Mouse (Mus musculus) liver, embryonic 12.5 days (tissue): Measurements from ENCODE around the gene Mtch1. TPM values are rescaled to one million over a fixed set of nuclear protein-coding genes. Genes with fewer than 3 reads are reported as not detected.
A peak's percentile ranks its signal among the peaks of the same experiment; 100 is the strongest.
"Not testable (repeated sequence)": the region's sequence is repeated elsewhere in the genome, so short reads cannot be mapped to it uniquely, and the experiment has no call there.

ENCODE experiments used
- ATAC-seq: fragments of 200-750 bp; cut with Nextera tagmentation; 2 replicates; pipeline ENCODE4 v1.8.0; 2017; ENCODE audit warnings: moderate number of reproducible peaks, mild to moderate bottlenecking, moderate library complexity
- H3K27ac ChIP-seq: fragments of 300-500 bp; sonication (generic); 2 replicates; pipeline ENCODE4 v1.5.1; 2016; ENCODE audit warnings: mild to moderate bottlenecking
- H3K27me3 ChIP-seq: fragments of 300-500 bp; sonication (generic); replicated peaks from 2 replicates; pipeline ENCODE4 v1.6.1; 2016; ENCODE audit warnings: mild to moderate bottlenecking, moderate library complexity
- H3K36me3 ChIP-seq: fragments of 300-500 bp; sonication (generic); 2 replicates; pipeline ENCODE4 v1.6.1; 2016; ENCODE audit warnings: mild to moderate bottlenecking, moderate library complexity
- H3K4me1 ChIP-seq: fragments of 300-500 bp; sonication (generic); 2 replicates; pipeline ENCODE4 v1.6.1; 2016
- H3K4me2 ChIP-seq: fragments of 300-500 bp; sonication (generic); 2 replicates; pipeline ENCODE4 v1.6.1; 2016; ENCODE audit warnings: mild to moderate bottlenecking, moderate library complexity
- H3K4me3 ChIP-seq: fragments of 300-500 bp; sonication (generic); 2 replicates; pipeline ENCODE4 v1.5.1; 2016; ENCODE audit warnings: mild to moderate bottlenecking, moderate library complexity
- H3K9ac ChIP-seq: fragments of 300-500 bp; sonication (generic); 2 replicates; pipeline ENCODE4 v1.6.1; 2016; ENCODE audit warnings: mild to moderate bottlenecking, moderate library complexity
- H3K9me3 ChIP-seq: fragments of 300-500 bp; sonication (generic); replicated peaks from 2 replicates; pipeline ENCODE4 v1.6.1; 2016; ENCODE audit warnings: mild to moderate bottlenecking, moderate library complexity
- WGBS: fragments of 180-500 bp; shearing (Covaris S2); methylation state at CpG from one replicate; pipeline ENCODE4 v1.1.7; 2016; ENCODE audit not compliant: insufficient replicate concordance; 5-methylcytosine and 5-hydroxymethylcytosine counted together
- polyA plus RNA-seq: library from polyadenylated mRNA; unstranded; fragments of >200 nt; fragmentation: Nextera tagmentation; extraction: Ambion mirVana; gene quantifications from 2 replicates; pipeline ENCODE4 v1.2.1, GENCODE M21; 2016

Gene Mtch1
- polyA plus RNA-seq, 1 experiment from 2014 or later: 107 TPM

DNA sequence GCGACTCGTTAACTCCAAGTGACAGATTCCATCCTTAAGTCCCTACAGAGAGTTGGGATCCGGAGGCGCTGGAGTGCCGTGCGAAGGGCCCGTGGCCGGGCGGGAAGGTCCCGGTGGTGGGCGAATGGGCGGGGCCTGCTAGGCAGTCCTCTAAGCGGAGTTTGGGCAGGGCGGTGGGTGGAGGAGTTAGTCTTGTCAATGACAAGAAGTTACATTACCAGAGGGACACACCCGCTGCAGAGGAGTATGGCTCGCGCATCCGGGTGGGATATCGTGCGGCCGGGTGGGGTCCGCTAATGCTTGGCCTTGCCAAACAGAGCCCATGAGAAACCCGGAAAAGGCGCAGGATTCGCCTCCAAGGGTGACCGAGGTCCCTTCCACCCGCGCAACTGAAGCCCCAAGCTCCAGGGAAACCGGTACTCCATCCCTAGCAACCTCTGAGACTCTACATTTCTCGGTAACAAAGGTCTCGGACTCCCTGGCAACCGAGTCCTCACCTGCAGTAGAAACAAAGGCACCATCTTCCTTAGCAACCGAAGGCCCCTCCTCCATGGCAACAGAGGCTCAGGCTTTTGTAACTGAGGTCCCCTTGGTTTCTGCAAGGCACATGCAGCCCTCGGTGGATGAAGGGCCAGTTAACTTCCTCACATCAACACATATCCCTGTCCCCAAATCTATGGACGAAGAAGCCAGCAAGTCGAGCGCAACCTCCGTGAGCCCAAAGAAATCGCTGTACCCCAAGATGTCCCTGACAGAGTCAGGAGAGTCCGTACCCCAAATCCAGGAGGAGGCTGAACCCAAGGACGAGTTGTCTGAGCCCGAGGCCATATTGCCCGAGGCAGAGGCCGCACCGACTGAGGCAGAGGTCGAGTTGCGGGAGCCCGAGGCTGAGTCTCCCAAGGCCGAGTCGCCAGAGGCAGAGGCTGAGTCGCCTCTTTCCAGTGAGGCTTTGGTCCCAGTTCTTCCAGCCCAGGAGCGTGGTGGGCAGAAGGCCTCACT lies 20.9 kb downstream of the Mtch1 start:
- ATAC-seq: no peak
- peaks cover 32% of the 10 kb centered on the region for H3K4me1 ChIP-seq
- H3K9me3 ChIP-seq: no peaks in the 10 kb centered on the region
- H3K27ac ChIP-seq: no peak overlapping the region
- peak overlapping the region; percentile 31 for H3K4me2 ChIP-seq
- no peak overlapping the region for H3K4me3 ChIP-seq
- H3K27me3 ChIP-seq: peaks cover 42% of the 10 kb centered on the region
- peaks cover 11% of the 10 kb centered on the region for H3K36me3 ChIP-seq
- WGBS: 29% methylated on average over 52 of the region's 52 CpGs
- H3K9ac ChIP-seq: no peak overlapping the region; the same call in 1 of the 2 replicates

DNA sequence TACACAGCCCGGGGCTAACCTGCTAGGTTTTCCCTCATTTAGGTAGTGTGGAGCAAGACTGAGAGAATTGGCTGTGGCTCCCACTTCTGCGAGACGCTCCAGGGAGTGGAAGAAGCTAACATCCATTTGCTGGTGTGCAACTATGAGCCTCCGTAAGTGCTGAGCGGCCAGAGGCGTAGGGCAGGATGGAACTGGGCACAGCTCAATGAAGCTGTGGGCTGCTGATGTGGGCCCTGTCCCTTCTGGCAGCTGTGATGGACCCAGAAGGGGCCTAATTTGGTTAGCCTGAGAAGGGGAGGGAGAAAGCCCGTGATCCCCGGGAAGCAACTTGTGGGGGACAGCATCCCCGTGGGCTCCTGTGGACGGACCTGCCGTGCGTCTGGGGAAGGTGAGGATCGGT lies 21.9 kb downstream of the Mtch1 start:
- Histone ChIP-seq H3K9me3 (no peaks in the 10 kb centered on the region), H3K4me2 (no peak overlapping the region), H3K27ac (no peak overlapping the region), H3K9ac (no peak overlapping the region), H3K4me3 (no peak overlapping the region), H3K27me3 (peaks cover 52% of the 10 kb centered on the region), H3K36me3 (0 out of 2 replicates have a peak, but pooled peaks cover 3% of the 10 kb centered on the region), H3K4me1 (peaks cover 28% of the 10 kb centered on the region)
- 65% methylated on average over 13 of the region's 13 CpGs for WGBS
- ATAC-seq: no peak

- 45% methylated on average over 3 of the region's 3 CpGs for WGBS
- H3K27me3 ChIP-seq: peaks cover 74% of the 10 kb centered on the region
- no peak overlapping the region for H3K9ac ChIP-seq
- no peak overlapping the region for H3K27ac ChIP-seq
- H3K4me3 ChIP-seq: no peak overlapping the region
- H3K4me2 ChIP-seq: no peak overlapping the region
- no peaks in the 10 kb centered on the region for H3K36me3 ChIP-seq
- no peaks in the 10 kb centered on the region for H3K9me3 ChIP-seq
- ATAC-seq: no peak
- H3K4me1 ChIP-seq: peaks cover 42% of the 10 kb centered on the region
Measured at GRCm38 (mm10) chr17:29323625-29324024, 24.1 kb downstream of the Mtch1 start.

DNA sequence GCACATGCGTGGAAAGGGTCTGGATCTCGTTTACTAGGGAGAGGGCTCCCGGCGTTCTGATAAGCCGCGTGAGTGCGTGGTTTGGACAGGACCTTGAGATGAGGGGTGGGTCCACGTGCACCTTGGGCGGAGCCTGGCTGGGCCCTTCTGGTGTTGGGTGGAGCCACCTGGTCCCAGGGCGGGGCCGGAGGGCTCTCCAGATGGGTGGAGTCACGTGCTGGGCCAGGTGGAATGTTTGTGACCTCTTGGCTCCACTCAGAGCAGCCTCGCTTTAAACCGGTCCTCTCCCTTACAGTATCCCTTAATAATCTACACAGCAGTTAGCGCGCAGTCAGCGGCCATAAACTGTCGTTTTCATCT lies 25.2 kb downstream of the Mtch1 start:
- ATAC-seq: peak; percentile 53
- Histone ChIP-seq H3K4me2 (peak overlapping the region; percentile 24; the same call in 1 of the 2 replicates), H3K36me3 (no peaks in the 10 kb centered on the region), H3K27ac (no peak overlapping the region), H3K4me1 (peaks cover 42% of the 10 kb centered on the region), H3K27me3 (peaks cover 72% of the 10 kb centered on the region), H3K9me3 (no peaks in the 10 kb centered on the region), H3K4me3 (no peak overlapping the region; the same call in 1 of the 2 replicates), H3K9ac (no peak overlapping the region)
- WGBS: 41% methylated on average over 18 of the region's 18 CpGs

GRCm38 (mm10) chr17:29321765-29322602 lies 25.8 kb downstream of the Mtch1 start:
- Histone ChIP-seq H3K9me3 (no peaks in the 10 kb centered on the region), H3K4me2 (peak overlapping the region; percentile 24; the same call in 1 of the 2 replicates), H3K9ac (no peak overlapping the region), H3K4me3 (no peak overlapping the region; the same call in 1 of the 2 replicates), H3K27me3 (peaks cover 66% of the 10 kb centered on the region), H3K4me1 (peaks cover 42% of the 10 kb centered on the region), H3K36me3 (no peaks in the 10 kb centered on the region), H3K27ac (no peak overlapping the region)
- peak; percentile 22; the same call in 1 of the 2 replicates for ATAC-seq
- 34% methylated on average over 41 of the region's 41 CpGs for WGBS

DNA sequence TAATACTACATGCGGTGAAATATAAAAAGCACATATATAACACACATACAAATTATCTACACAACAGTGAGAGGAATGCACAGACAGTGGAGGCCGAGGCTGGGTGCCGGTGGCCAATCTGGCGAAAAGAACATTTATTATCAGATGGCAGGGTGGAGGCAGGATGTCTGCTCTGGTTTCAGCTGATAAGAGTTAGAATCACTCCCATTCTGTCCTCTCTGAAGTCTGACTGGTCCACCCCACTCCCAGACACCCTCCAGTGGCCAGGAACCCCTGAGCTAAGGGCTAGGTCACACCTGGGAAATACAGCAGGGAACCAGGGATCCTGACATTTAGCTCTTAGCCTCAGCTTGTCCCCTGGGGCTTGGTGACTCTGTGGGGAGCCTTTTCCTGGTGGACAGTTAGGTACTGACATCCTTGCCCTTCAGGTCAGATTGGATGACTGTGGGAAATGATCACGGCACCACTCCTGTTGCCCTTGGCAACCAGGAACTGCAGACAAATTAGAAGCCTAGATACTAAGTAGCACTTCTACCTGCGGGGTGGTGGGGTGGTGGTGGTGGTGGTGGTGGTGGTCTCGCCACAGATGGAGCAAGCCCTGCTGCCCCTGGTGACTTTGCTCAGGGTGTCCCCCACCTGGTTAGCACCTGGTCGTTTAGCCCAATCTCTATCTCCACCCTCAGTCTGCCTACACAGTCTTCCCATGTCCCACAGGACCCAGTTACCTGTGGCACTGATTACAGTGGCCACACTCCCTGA lies 27.7 kb downstream of the Mtch1 start:
- Histone ChIP-seq H3K4me1 (peaks cover 33% of the 10 kb centered on the region), H3K9ac (no peak overlapping the region), H3K9me3 (no peaks in the 10 kb centered on the region), H3K27me3 (peaks cover 58% of the 10 kb centered on the region), H3K27ac (no peak overlapping the region), H3K4me2 (no peak overlapping the region), H3K4me3 (no peak overlapping the region), H3K36me3 (no peaks in the 10 kb centered on the region)
- WGBS: 31% methylated on average over 8 of the region's 8 CpGs
- ATAC-seq: no peak; the same call in 1 of the 2 replicates

- Histone ChIP-seq H3K4me3 (no peak overlapping the region), H3K27ac (no peak overlapping the region), H3K4me2 (no peak overlapping the region), H3K9ac (no peak overlapping the region), H3K36me3 (no peaks in the 10 kb centered on the region), H3K9me3 (no peaks in the 10 kb centered on the region), H3K4me1 (peaks cover 33% of the 10 kb centered on the region), H3K27me3 (peaks cover 58% of the 10 kb centered on the region)
- no peak for ATAC-seq
- WGBS: 59% methylated on average over 7 of the region's 7 CpGs
Measured at GRCm38 (mm10) chr17:29319476-29319875, 28.3 kb downstream of the Mtch1 start.

DNA sequence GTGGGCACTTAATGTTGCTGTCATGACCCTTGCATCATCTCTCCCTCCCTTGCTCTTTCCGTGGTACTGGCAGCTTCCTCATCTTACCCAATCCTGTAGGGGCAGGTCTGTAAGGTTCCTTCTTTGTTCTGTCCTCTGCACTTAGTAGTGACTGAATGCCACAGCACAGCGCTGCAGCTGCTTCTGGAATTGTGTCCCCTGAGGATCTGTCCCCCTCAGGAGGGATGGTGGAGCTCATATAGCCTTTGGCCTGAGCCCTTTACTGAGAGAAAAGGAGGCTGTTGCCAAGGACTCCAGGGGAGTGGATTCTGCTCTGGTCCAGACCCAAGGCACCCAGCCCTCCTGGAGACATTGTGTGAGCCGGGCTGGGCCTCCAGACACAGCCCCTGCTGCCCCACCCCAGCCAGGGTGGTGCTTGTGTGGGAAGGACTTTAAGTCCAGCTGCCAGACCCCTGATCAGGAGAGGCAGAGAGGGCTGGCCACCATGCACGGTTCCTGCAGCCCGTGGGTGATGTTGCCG lies 28.9 kb downstream of the Mtch1 start:
- no peak overlapping the region for H3K4me3 ChIP-seq
- H3K4me1 ChIP-seq: peaks cover 32% of the 10 kb centered on the region
- H3K9me3 ChIP-seq: no peaks in the 10 kb centered on the region
- 37% methylated on average over 6 of the region's 6 CpGs for WGBS
- H3K36me3 ChIP-seq: no peaks in the 10 kb centered on the region
- no peak overlapping the region for H3K9ac ChIP-seq
- no peak overlapping the region for H3K4me2 ChIP-seq
- H3K27me3 ChIP-seq: peaks cover 54% of the 10 kb centered on the region
- no peak for ATAC-seq
- H3K27ac ChIP-seq: no peak overlapping the region

DNA sequence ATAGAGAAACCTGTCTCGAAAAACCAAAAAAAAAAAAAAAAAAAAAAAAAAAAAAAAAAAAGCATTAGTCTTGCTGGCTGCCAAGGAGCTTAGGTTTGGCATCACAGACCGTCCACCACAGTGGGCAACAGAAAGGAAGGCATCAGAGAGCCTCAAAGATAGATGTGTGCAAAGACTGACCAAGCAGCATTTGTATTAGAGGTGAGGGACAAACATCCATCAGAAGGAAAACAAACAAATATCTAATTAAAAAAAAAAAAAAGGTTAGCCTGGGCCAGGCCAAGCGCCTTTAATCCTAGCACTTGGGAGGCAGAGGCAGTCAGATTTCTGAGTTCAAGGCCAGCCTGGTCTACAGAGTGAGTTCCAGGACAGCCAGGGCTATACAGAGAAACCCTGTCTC lies 30.4 kb downstream of the Mtch1 start, which contains the start of gene Pi16:
Gene Pi16, plus strand, starts transcription at position 301 of the 400 bp plus-strand sequence.
- not testable (repeated sequence) for H3K4me3 ChIP-seq, H3K4me2 ChIP-seq, H3K9me3 ChIP-seq, H3K27ac ChIP-seq, H3K9ac ChIP-seq, ATAC-seq, H3K36me3 ChIP-seq
- peaks cover 46% of the 10 kb centered on the region for H3K27me3 ChIP-seq
- 73% methylated on average over 3 of the region's 3 CpGs for WGBS
- peaks cover 24% of the 10 kb centered on the region for H3K4me1 ChIP-seq

DNA sequence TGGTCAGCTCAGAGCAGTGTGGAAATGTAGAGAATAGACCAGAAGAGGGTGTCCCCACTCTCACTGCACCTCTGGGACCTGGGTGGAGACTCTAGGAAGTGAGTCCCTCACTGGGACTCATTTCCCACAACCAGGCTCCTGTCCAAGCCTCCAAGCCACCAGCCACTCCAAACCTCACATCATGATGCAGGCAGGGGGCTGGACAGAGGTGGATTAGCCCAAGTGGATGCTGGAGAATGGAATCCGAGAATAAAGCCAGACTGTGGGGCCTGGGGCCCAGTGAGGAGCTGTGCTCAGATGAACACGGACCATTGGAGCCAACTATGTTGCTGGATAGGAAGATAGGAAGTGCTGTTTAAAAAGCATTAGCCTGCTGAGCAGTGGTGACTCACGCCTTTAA lies 30.8 kb downstream of the Mtch1 start:
- WGBS: 62% methylated on average over 3 of the region's 3 CpGs
- no peak for ATAC-seq

More for the DNA sequence above, 30.8 kb downstream of the Mtch1 start:
- peaks cover 41% of the 10 kb centered on the region for H3K27me3 ChIP-seq
- H3K36me3 ChIP-seq: no peaks in the 10 kb centered on the region
- peaks cover 19% of the 10 kb centered on the region for H3K4me1 ChIP-seq
- no peak overlapping the region for H3K9ac ChIP-seq
- no peak overlapping the region for H3K27ac ChIP-seq
- no peak overlapping the region for H3K4me2 ChIP-seq
- 0 out of 2 replicates have a peak, but pooled peaks cover 4% of the 10 kb centered on the region for H3K9me3 ChIP-seq
- no peak overlapping the region for H3K4me3 ChIP-seq
